Mouse (Mus musculus) layer of hippocampus, postnatal 14 days (tissue): ENCODE results near the gene Rtkn. TPM values are rescaled to one million over a fixed set of nuclear protein-coding genes. Genes with fewer than 3 reads are reported as not detected.

ENCODE experiments used
- DNase-seq, 2 experiments: peaks; one replicate each; pipeline ENCODE4 v3.0.0; 2021 to 2022; ENCODE audit warnings: low spot score in 2 of 2, mixed read lengths in 1 of 2
- microRNA-seq, 2 experiments: library from miRNA; unstranded; fragments of <30 nt; microRNA quantifications; one replicate each; pipeline ENCODE4 v1.2.0; 2021
- total RNA-seq, 2 experiments: library from RNA; stranded (reverse); gene quantifications; 2 replicates each; pipeline ENCODE4 v1.2.3; 2021

Gene Rtkn
- total RNA-seq, 2 experiments from 2014 or later: 61.2 to 65.1 TPM

- no peak for DNase-seq
Observed at GRCm38 (mm10) chr6:83169872-83170271, 34.6 kb downstream of the Rtkn start.

GRCm38 (mm10) chr6:83171063-83171462 is 35.8 kb downstream of the Rtkn start:
- DNase-seq: no peak

- peak in 1 of 2 experiments; percentile 64 for DNase-seq
Observed at GRCm38 (mm10) chr6:83172240-83172920, 37.1 kb downstream of the Rtkn start.

GRCm38 (mm10) chr6:83175996-83176395 is 40.7 kb downstream of the Rtkn start:
- no peak for DNase-seq

- peak in 1 of 2 experiments; percentile 58 for DNase-seq
Observed at GRCm38 (mm10) chr6:83179390-83180117, 44.3 kb downstream of the Rtkn start.

GRCm38 (mm10) chr6:83180605-83181004 is 45.3 kb downstream of the Rtkn start:
- no peak for DNase-seq

GRCm38 (mm10) chr6:83184858-83185435 is 49.7 kb downstream of the Rtkn start:
- no peak for DNase-seq

GRCm38 (mm10) chr6:83185895-83186861 is 50.9 kb downstream of the Rtkn start:
- DNase-seq: peak; percentile 82 to 93

- no peak for DNase-seq
Observed at GRCm38 (mm10) chr6:83186946-83187345, 51.7 kb downstream of the Rtkn start.

GRCm38 (mm10) chr6:83193571-83193970 is 58.3 kb downstream of the Rtkn start:
- no peak for DNase-seq

- peak; percentile 73 to 76 for DNase-seq
Observed at GRCm38 (mm10) chr6:83197345-83198004, 62.2 kb downstream of the Rtkn start.

Small RNA genes lying within 50 kb of the gene (microRNA-seq; reads per million reads assigned to microRNA genes)
- 0 reads per million in 2 experiments for gene Mir3470a

Other genes starting within 250 kb of the Rtkn start
- gene Sema4f, start 195.7 kb upstream of the Rtkn start, total RNA-seq: 10 to 100 TPM; 43.4 to 44.2 TPM
- gene M1ap, start 188.6 kb upstream of the Rtkn start, total RNA-seq: under 1 TPM in 1 of 2 experiments, not detected in 1; 0.44 TPM
- 1 to 10 TPM; 3.1 to 3.3 TPM for gene Dok1, start 102.0 kb upstream of the Rtkn start, total RNA-seq
- gene Loxl3, start 101.3 kb upstream of the Rtkn start, total RNA-seq: 1 to 10 TPM; 2.3 to 3.8 TPM
- gene Aup1, start 80.9 kb upstream of the Rtkn start, total RNA-seq: 100 to 1,000 TPM; 108 to 116 TPM
- gene Htra2, start 80.2 kb upstream of the Rtkn start, total RNA-seq: 10 to 100 TPM; 55.7 to 60.1 TPM
- gene Dqx1, start 77.6 kb upstream of the Rtkn start, total RNA-seq: under 1 TPM; 0.48 to 0.74 TPM
- gene Tlx2, start 65.2 kb upstream of the Rtkn start, total RNA-seq: not detected
- 10 to 100 TPM; 23.3 to 27.0 TPM for gene Pcgf1, start 57.6 kb upstream of the Rtkn start, total RNA-seq
- not detected for gene Lbx2, start 49.1 kb upstream of the Rtkn start, total RNA-seq
- gene Ccdc142, start 33.9 kb upstream of the Rtkn start, total RNA-seq: 10 to 100 TPM in 1 of 2 experiments, 1 to 10 TPM in 1; 6.8 to 11.7 TPM
- gene Gm42688, start 33.8 kb upstream of the Rtkn start, total RNA-seq: 1 to 10 TPM; 5.2 to 6.4 TPM
- gene Mrpl53, start 26.4 kb upstream of the Rtkn start, total RNA-seq: 10 to 100 TPM; 62.5 to 62.7 TPM
- 10 to 100 TPM; 22.0 to 27.2 TPM for gene Mogs, start 20.0 kb upstream of the Rtkn start, total RNA-seq
- gene Wbp1, start 13.9 kb upstream of the Rtkn start, total RNA-seq: 10 to 100 TPM; 66.7 to 72.6 TPM
- 10 to 100 TPM; 24.1 TPM for gene Ino80b, start 10.0 kb upstream of the Rtkn start, total RNA-seq
- 10 to 100 TPM; 24.4 to 26.0 TPM for gene Wdr54, start 20.9 kb downstream of the Rtkn start, total RNA-seq
- 10 to 100 TPM; 20.4 to 21.1 TPM for gene 1700003E16Rik, start 20.9 kb downstream of the Rtkn start, total RNA-seq
- 100 to 1,000 TPM; 358 to 382 TPM for gene Dctn1, start 30.5 kb downstream of the Rtkn start, total RNA-seq
- gene Slc4a5, start 84.4 kb downstream of the Rtkn start, total RNA-seq: 10 to 100 TPM in 1 of 2 experiments, under 1 TPM in 1; 0.41 to 11.9 TPM
- gene Mthfd2, start 190.4 kb downstream of the Rtkn start, total RNA-seq: 10 to 100 TPM in 1 of 2 experiments, 1 to 10 TPM in 1; 8.5 to 10.5 TPM
- gene Mob1a, start 190.6 kb downstream of the Rtkn start, total RNA-seq: 10 to 100 TPM; 22.1 to 23.1 TPM
- 10 to 100 TPM; 45.4 to 54.7 TPM for gene Bola3, start 213.7 kb downstream of the Rtkn start, total RNA-seq